Mouse (Mus musculus) myocyte (in vitro differentiated cells): ENCODE data around the gene Ttll13. TPM values are rescaled to one million over a fixed set of nuclear protein-coding genes. Genes with fewer than 3 reads are reported as not detected.

Experiments used
- H3K27me3 ChIP-seq: one replicate; pipeline ENCODE4 v1.6.1; 2011; ENCODE audit not compliant: control insufficient read depth, insufficient read depth, insufficient read length
- H3K36me3 ChIP-seq: one replicate; pipeline ENCODE4 v1.6.1; 2011; ENCODE audit not compliant: control insufficient read depth, insufficient read depth
- H3K4me2 ChIP-seq: one replicate; pipeline ENCODE4 v1.6.1; 2011; ENCODE audit warnings: low read depth, control low read depth
- H3K4me3 ChIP-seq: one replicate; pipeline ENCODE4 v1.5.1; 2011; ENCODE audit warnings: mild to moderate bottlenecking, control low read depth, moderate library complexity
- H3K79me2 ChIP-seq: one replicate; pipeline ENCODE4 v1.6.1; 2011; ENCODE audit not compliant: control insufficient read depth, insufficient read depth
- H3ac ChIP-seq: one replicate; pipeline ENCODE4 v1.6.1; 2011; ENCODE audit not compliant: control insufficient read depth, insufficient read length
- CEBPB ChIP-seq: IDR thresholded peaks from 2 replicates; pipeline ENCODE4 v1.6.1; 2011; ENCODE audit warnings: mild to moderate bottlenecking, moderate library complexity; ENCODE audit not compliant: poor library complexity, insufficient read depth, severe bottlenecking
- E2F4 ChIP-seq: IDR thresholded peaks from one replicate; pipeline ENCODE4 v1.6.1; 2011; ENCODE audit warnings: mild to moderate bottlenecking, control low read depth, moderate library complexity; ENCODE audit not compliant: insufficient read depth
- MAX ChIP-seq: IDR thresholded peaks from one replicate; pipeline ENCODE4 v1.6.1; 2011; ENCODE audit warnings: low read depth, mild to moderate bottlenecking, control low read depth
- MYOD1 ChIP-seq, 3 experiments: IDR thresholded peaks; one replicate each; pipeline ENCODE4 v1.6.1; 2011; ENCODE audit warnings: control low read depth in 2 of 3, low read depth in 2 of 3, mild to moderate bottlenecking in 2 of 3, moderate library complexity in 1 of 3; ENCODE audit not compliant: insufficient read length in 2 of 3, control insufficient read depth in 1 of 3
- MYOG ChIP-seq, 3 experiments: IDR thresholded peaks; one replicate each; pipeline ENCODE4 v1.6.1; 2011; ENCODE audit warnings: control low read depth in 2 of 3, low read depth in 2 of 3, mild to moderate bottlenecking in 2 of 3; ENCODE audit not compliant: insufficient read length in 2 of 3, control insufficient read depth in 1 of 3, insufficient read depth in 1 of 3
- POLR2A ChIP-seq: IDR thresholded peaks from one replicate; pipeline ENCODE4 v1.6.1; 2011; ENCODE audit warnings: low read depth, mild to moderate bottlenecking, control low read depth, moderate library complexity; ENCODE audit not compliant: insufficient read length
- POLR2AphosphoS2 ChIP-seq: IDR thresholded peaks from one replicate; pipeline ENCODE4 v1.6.1; 2011; ENCODE audit warnings: low read depth, control low read depth; ENCODE audit not compliant: insufficient read length
- REST ChIP-seq: IDR thresholded peaks from one replicate; pipeline ENCODE4 v1.6.1; 2011; ENCODE audit warnings: mild to moderate bottlenecking, control low read depth, moderate library complexity; ENCODE audit not compliant: insufficient read depth, insufficient read length
- SRF ChIP-seq: IDR thresholded peaks from one replicate; pipeline ENCODE4 v1.6.1; 2011; ENCODE audit warnings: low read depth; ENCODE audit not compliant: control insufficient read depth, insufficient read length
- TCF12 ChIP-seq: IDR thresholded peaks from one replicate; pipeline ENCODE4 v1.6.1; 2011; ENCODE audit warnings: mild to moderate bottlenecking, control low read depth; ENCODE audit not compliant: poor library complexity, insufficient read depth, severe bottlenecking
- TCF3 ChIP-seq: IDR thresholded peaks from one replicate; pipeline ENCODE4 v1.6.1; 2011; ENCODE audit warnings: low read depth, control low read depth; ENCODE audit not compliant: insufficient read length
- USF1 ChIP-seq: IDR thresholded peaks from one replicate; pipeline ENCODE4 v1.6.1; 2011; ENCODE audit warnings: low read depth, mild to moderate bottlenecking, control low read depth, moderate library complexity
- polyA plus RNA-seq: library from polyadenylated mRNA; unstranded; fragments of >200 nt; fragmentation: generic; extraction: Trizol; gene quantifications from one replicate; pipeline ENCODE4 v1.2.1, GENCODE M21; 2012; ENCODE audit warnings: missing spikeins

Ttll13 gene
- polyA plus RNA-seq, 1 experiment, result 0.24 TPM

- TF ChIP-seq REST (no peak), MYOG (IDR thresholded peaks at IDR 0.05; ENCODE audit: control insufficient read depth in 1 of 3, insufficient read depth in 1 of 3, insufficient read length in 2 of 3, low read depth in 2 of 3) (no peak), MYOD1 (IDR thresholded peaks at IDR 0.05; ENCODE audit: control insufficient read depth in 1 of 3, insufficient read length in 2 of 3, low read depth in 2 of 3) (no peak), E2F4 (no peak), SRF (no peak), TCF12 (no peak), CEBPB (no peak), MAX (no peak)
- peak overlapping the region; percentile 39 for H3ac ChIP-seq
- H3K27me3 ChIP-seq, result no peaks in the 10 kb centered on the region
- peak overlapping the region; percentile 75 for H3K4me2 ChIP-seq
- no peaks in the 10 kb centered on the region for H3K36me3 ChIP-seq
- H3K4me3 ChIP-seq, result peak overlapping the region; percentile 56
- peaks cover 4% of the 10 kb centered on the region for H3K79me2 ChIP-seq
Observed at GRCm38 (mm10) chr7:80231971-80232488, 14.1 kb upstream of the Ttll13 start.

GRCm38 (mm10) chr7:80232489-80233029, 13.6 kb upstream of the Ttll13 start, which contains the start of the genes Cib1 and Gdpgp1:
TSS of gene Cib1 (minus strand) at chr7:80232813.
TSS of gene Gdpgp1 (plus strand) at chr7:80232865.
- Histone ChIP-seq H3ac (peak within 1 kb of the TSS; percentile 39), H3K79me2 (peaks cover 4% of the 10 kb centered on the region), H3K4me2 (peak within 1 kb of the TSS; percentile 86), H3K4me3 (peak within 1 kb of the TSS; percentile 56), H3K27me3 (no peaks in the 10 kb centered on the region), H3K36me3 (no peaks in the 10 kb centered on the region)
- TF ChIP-seq TCF12, result no peak
- peak; percentile 82 for TF ChIP-seq POLR2AphosphoS2
- TF ChIP-seq SRF, result no peak
- no peak for TF ChIP-seq CEBPB
- TF ChIP-seq TCF3, result no peak
- no peak for TF ChIP-seq MAX
- peak; percentile 91 for TF ChIP-seq USF1
- peak; percentile 74 for TF ChIP-seq POLR2A
- TF ChIP-seq MYOD1 (IDR thresholded peaks at IDR 0.05; ENCODE audit: control insufficient read depth in 1 of 3, insufficient read length in 2 of 3, low read depth in 2 of 3), result peak in 1 of 3 experiments; percentile 3

GRCm38 (mm10) chr7:80233799-80234198, 12.4 kb upstream of the Ttll13 start:
- Histone ChIP-seq H3K4me2 (peak overlapping the region; percentile 86), H3K27me3 (no peaks in the 10 kb centered on the region), H3K4me3 (peak overlapping the region; percentile 56), H3ac (no peak overlapping the region), H3K36me3 (no peaks in the 10 kb centered on the region), H3K79me2 (peaks cover 4% of the 10 kb centered on the region)
- no peak for TF ChIP-seq MYOD1 (IDR thresholded peaks at IDR 0.05; ENCODE audit: control insufficient read depth in 1 of 3, insufficient read length in 2 of 3, low read depth in 2 of 3)
- no peak for TF ChIP-seq USF1
- TF ChIP-seq REST, result no peak
- no peak for TF ChIP-seq POLR2AphosphoS2

- Histone ChIP-seq H3K79me2 (no peaks in the 10 kb centered on the region), H3K4me2 (no peak overlapping the region), H3K27me3 (no peaks in the 10 kb centered on the region), H3K4me3 (no peak overlapping the region), H3ac (no peak overlapping the region), H3K36me3 (peaks cover 5% of the 10 kb centered on the region)
- no peak for TF ChIP-seq POLR2A
- TF ChIP-seq MYOD1 (IDR thresholded peaks at IDR 0.05; ENCODE audit: control insufficient read depth in 1 of 3, insufficient read length in 2 of 3, low read depth in 2 of 3), result no peak
- no peak for TF ChIP-seq USF1
- TF ChIP-seq MAX, result no peak
- no peak for TF ChIP-seq TCF12
- no peak for TF ChIP-seq REST
- no peak for TF ChIP-seq TCF3
- no peak for TF ChIP-seq CEBPB
- no peak for TF ChIP-seq MYOG (IDR thresholded peaks at IDR 0.05; ENCODE audit: control insufficient read depth in 1 of 3, insufficient read depth in 1 of 3, insufficient read length in 2 of 3, low read depth in 2 of 3)
- no peak for TF ChIP-seq SRF
- TF ChIP-seq E2F4, result no peak
- no peak for TF ChIP-seq POLR2AphosphoS2
Observed at GRCm38 (mm10) chr7:80238542-80238941, 7.6 kb upstream of the Ttll13 start.

GRCm38 (mm10) chr7:80241661-80242060, 4.5 kb upstream of the Ttll13 start:
- TF ChIP-seq TCF3 (no peak), POLR2AphosphoS2 (no peak), TCF12 (no peak), MAX (no peak), SRF (no peak), E2F4 (no peak), MYOG (IDR thresholded peaks at IDR 0.05; ENCODE audit: control insufficient read depth in 1 of 3, insufficient read depth in 1 of 3, insufficient read length in 2 of 3, low read depth in 2 of 3) (no peak), USF1 (no peak), POLR2A (no peak), MYOD1 (IDR thresholded peaks at IDR 0.05; ENCODE audit: control insufficient read depth in 1 of 3, insufficient read length in 2 of 3, low read depth in 2 of 3) (no peak), CEBPB (no peak), REST (no peak)
- Histone ChIP-seq H3K79me2 (no peaks in the 10 kb centered on the region), H3K4me2 (no peak overlapping the region), H3K27me3 (no peaks in the 10 kb centered on the region), H3K4me3 (no peak overlapping the region), H3K36me3 (peaks cover 5% of the 10 kb centered on the region), H3ac (no peak overlapping the region)
